Mouse (Mus musculus): ENCODE data around the gene Pgam2.

DNA sequence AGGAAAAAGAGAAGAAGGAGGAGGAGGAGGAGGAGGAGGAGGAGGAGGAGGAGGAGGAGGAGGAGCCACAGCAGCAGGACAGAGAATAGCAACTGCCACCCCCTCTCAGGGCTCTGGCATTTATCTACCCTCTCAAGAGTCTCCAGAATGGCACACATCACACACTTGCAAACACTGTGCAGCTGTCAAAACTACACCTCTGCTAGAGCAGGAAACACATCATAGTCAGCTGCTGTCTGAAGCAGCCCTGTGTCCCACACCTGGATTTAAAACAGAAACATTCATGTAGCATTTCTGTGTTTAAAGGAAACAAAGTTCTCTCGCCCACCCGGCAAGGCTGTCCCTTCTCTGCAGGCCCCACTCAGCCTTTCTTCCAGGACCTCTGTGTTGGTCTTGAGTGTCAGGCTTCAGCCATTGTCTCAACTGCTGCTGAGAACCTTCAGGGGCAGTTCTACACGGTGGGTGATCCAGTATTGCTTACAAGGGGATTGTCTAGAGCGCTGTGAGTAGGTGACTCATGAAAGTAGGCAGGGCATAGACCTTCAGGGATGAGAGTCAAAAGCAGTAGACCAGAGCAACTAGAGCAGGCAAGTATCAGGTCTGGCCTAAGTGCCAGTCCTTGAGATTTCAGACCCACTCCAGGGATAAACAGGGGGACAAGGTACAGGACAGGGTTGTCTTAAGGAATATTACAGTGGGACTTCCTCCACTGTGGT is 47.6 kb upstream of the Pgam2 start:
- TF ChIP-seq CTCF (IDR thresholded peaks at IDR 0.05; ENCODE audit: low read depth, low read length): no peak
- no peak for TF ChIP-seq POLR2A (IDR thresholded peaks at IDR 0.05; ENCODE audit: insufficient read depth, low read length)
- TF ChIP-seq EP300 (IDR thresholded peaks at IDR 0.05; ENCODE audit: insufficient read depth, low read depth, low read length): no peak

All from ES-Bruce4 (cell line).